Mouse (Mus musculus) hindbrain, embryonic 15.5 days (tissue): ENCODE results near the gene Alg14. TPM values are rescaled to one million over a fixed set of nuclear protein-coding genes. Genes with fewer than 3 reads are reported as not detected.

Experiments used
- ATAC-seq: fragments of 200-750 bp; cut with Nextera tagmentation; 2 replicates; pipeline ENCODE4 v1.8.0; 2017; ENCODE audit warnings: low read depth, moderate number of reproducible peaks, moderate TSS enrichment; ENCODE audit not compliant: low FRiP score
- H3K27ac ChIP-seq: fragments of 300-500 bp; sonication (generic); replicated peaks from 2 replicates; pipeline ENCODE4 v1.5.1; 2015; ENCODE audit warnings: mild to moderate bottlenecking, inconsistent platforms
- H3K27me3 ChIP-seq: fragments of 300-500 bp; sonication (generic); 2 replicates; pipeline ENCODE4 v1.6.1; 2015; ENCODE audit warnings: control low read depth, inconsistent platforms
- H3K36me3 ChIP-seq: fragments of 300-500 bp; sonication (generic); 2 replicates; pipeline ENCODE4 v1.6.1; 2015; ENCODE audit warnings: control low read depth, inconsistent platforms
- H3K4me1 ChIP-seq: fragments of 300-500 bp; sonication (generic); replicated peaks from 2 replicates; pipeline ENCODE4 v1.6.1; 2015; ENCODE audit warnings: control low read depth, inconsistent platforms
- H3K4me2 ChIP-seq: fragments of 300-500 bp; sonication (generic); 2 replicates; pipeline ENCODE4 v1.6.1; 2015; ENCODE audit warnings: moderate library complexity, mild to moderate bottlenecking, inconsistent platforms
- H3K4me3 ChIP-seq: fragments of 300-500 bp; sonication (generic); 2 replicates; pipeline ENCODE4 v1.5.1; 2015; ENCODE audit warnings: mild to moderate bottlenecking, inconsistent platforms
- H3K9ac ChIP-seq: fragments of 300-500 bp; sonication (generic); 2 replicates; pipeline ENCODE4 v1.6.1; 2015; ENCODE audit warnings: inconsistent platforms
- H3K9me3 ChIP-seq: fragments of 300-500 bp; sonication (generic); 2 replicates; pipeline ENCODE4 v1.6.1; 2016; ENCODE audit warnings: control low read depth, inconsistent platforms
- WGBS: fragments of 180-500 bp; shearing (Covaris S2); methylation state at CpG from one replicate; pipeline ENCODE4 v1.1.7; 2015; 5-methylcytosine and 5-hydroxymethylcytosine counted together
- polyA plus RNA-seq: library from polyadenylated mRNA; unstranded; fragments of >200 nt; fragmentation: Nextera tagmentation; extraction: Ambion mirVana; gene quantifications from 2 replicates; pipeline ENCODE4 v1.2.1, GENCODE M21; 2015

Gene Alg14
- polyA plus RNA-seq, 1 experiment from 2014 or later: 34.6 TPM

DNA sequence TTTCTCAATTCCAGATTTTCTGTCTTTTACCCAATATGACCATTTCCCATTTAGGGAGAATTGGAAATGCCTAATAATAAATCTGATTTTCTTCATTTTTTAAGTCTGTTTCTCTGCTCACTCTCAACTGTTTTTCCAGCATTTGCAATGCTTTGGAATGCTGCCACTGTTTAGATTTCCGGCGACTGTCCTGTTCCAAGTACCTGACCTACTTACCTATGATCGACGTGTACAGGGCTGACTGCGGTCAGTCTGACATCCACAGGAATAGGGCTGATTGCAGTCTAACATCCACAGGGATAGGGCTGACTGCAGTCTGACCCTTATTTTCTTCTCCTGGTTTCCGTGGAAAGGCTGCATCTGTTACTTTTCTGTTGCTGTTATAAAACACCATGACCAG is 6.4 kb upstream of the Alg14 start:
- no peak for ATAC-seq
- Histone ChIP-seq H3K36me3 (no peaks in the 10 kb centered on the region), H3K27ac (no peak overlapping the region), H3K4me1 (no peaks in the 10 kb centered on the region), H3K27me3 (no peaks in the 10 kb centered on the region), H3K9ac (no peak overlapping the region), H3K4me3 (no peak overlapping the region), H3K4me2 (no peak overlapping the region), H3K9me3 (no peaks in the 10 kb centered on the region)
- 95% methylated on average over 6 of the region's 6 CpGs for WGBS

DNA sequence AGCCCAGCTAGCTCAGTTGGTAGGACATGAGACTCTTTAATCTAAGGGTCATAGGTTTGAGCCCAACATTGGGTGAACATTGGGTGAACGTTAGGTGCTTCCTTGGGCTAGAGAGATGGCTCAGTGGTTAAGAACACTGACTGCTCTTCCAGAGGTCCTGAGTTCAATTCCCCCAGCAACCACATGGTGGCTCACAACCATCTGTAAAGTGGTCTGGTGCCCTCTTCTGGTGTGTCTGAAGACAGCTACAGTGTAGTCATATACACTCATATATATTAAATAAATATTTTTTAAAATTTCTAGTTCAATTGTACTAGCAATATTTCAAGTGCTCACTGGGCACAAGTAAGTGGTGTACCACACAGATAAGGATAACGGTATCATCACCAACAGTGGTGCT is 4.4 kb upstream of the Alg14 start:
- no peak overlapping the region for H3K27ac ChIP-seq
- no peak overlapping the region for H3K4me3 ChIP-seq
- 96% methylated on average over 2 of the region's 2 CpGs for WGBS
- H3K36me3 ChIP-seq: no peaks in the 10 kb centered on the region
- H3K4me1 ChIP-seq: peaks cover 5% of the 10 kb centered on the region
- no peaks in the 10 kb centered on the region for H3K9me3 ChIP-seq
- no peak for ATAC-seq
- H3K4me2 ChIP-seq: no peak overlapping the region
- H3K9ac ChIP-seq: no peak overlapping the region
- no peaks in the 10 kb centered on the region for H3K27me3 ChIP-seq

DNA sequence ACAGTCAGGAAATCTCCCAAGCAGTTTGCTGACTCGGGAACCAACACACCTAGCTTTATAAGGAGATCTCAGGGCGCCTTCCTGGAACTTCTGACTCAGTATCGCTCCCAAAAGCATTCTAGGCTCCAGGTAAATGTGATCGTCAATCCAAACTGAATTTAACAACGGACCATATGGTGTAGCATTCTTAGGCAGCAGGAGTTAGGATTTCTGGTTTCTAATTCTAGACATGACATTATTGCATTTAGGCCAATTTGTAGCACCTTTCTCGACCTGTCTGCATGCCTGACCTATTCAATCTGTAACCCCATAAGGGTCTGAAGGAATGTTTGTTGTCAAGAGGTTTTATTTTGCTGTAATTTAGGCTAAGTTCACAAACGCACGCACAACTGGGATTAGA is 892 bp upstream of the Alg14 start:
- Histone ChIP-seq H3K4me2 (peak overlapping the region; percentile 63), H3K9ac (peak overlapping the region; percentile 64), H3K36me3 (no peaks in the 10 kb centered on the region), H3K4me1 (peaks cover 8% of the 10 kb centered on the region), H3K9me3 (no peaks in the 10 kb centered on the region), H3K27me3 (no peaks in the 10 kb centered on the region), H3K4me3 (peak overlapping the region; percentile 71), H3K27ac (no peak overlapping the region)
- WGBS: 80% methylated on average over 8 of the region's 8 CpGs
- no peak for ATAC-seq

DNA sequence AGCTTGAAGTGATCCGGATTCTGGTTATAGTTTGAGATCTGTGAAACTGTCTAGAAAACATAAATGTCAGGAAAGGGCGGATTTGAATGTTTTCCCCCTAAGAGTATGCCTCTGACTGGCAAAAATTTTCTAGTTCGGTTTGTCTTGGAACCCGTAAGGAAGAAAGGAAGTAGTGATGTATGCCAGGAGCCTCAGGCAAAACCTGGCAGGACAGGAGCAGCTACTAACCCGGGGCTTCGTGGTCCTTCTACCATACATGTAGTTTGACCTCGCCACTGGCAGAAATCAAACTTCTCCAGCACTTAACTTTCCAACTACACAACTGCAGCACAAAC is 381 bp upstream of the Alg14 start:
- ATAC-seq: no peak
- WGBS: 6% methylated on average over 7 of the region's 7 CpGs
- H3K36me3 ChIP-seq: no peaks in the 10 kb centered on the region

DNA sequence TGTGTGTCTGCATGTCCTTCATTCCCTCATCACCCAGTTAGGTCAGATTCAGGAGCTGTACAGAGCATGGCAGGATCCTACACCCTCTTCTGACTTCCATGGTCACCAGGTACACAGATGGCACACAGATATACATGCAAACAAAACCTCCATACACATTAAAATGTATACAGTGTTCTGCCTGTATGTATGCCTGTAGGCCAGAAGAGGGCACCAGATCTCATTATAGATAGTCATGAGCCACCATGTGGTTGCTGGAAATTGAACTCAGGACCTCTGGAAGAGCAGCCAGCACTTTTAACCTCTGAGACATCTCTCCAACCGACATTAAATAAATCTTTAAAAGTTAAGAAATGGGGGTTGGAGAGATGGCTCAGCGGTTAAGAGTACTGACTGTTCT is 2.6 kb downstream of the Alg14 start:
- Histone ChIP-seq H3K27ac (no peak overlapping the region), H3K9ac (no peak overlapping the region), H3K9me3 (no peaks in the 10 kb centered on the region), H3K36me3 (no peaks in the 10 kb centered on the region), H3K4me1 (peaks cover 8% of the 10 kb centered on the region), H3K4me2 (no peak overlapping the region), H3K4me3 (no peak overlapping the region), H3K27me3 (no peaks in the 10 kb centered on the region)
- no peak for ATAC-seq
- 89% methylated on average over 2 of the region's 2 CpGs for WGBS

More for the DNA sequence above, 381 bp upstream of the Alg14 start:
- peak overlapping the region; percentile 71 for H3K4me3 ChIP-seq
- peak overlapping the region; percentile 64 for H3K9ac ChIP-seq
- H3K27me3 ChIP-seq: no peaks in the 10 kb centered on the region
- H3K4me1 ChIP-seq: peaks cover 8% of the 10 kb centered on the region
- peak overlapping the region; percentile 63 for H3K4me2 ChIP-seq
- no peaks in the 10 kb centered on the region for H3K9me3 ChIP-seq
- peak overlapping the region; percentile 97 for H3K27ac ChIP-seq

DNA sequence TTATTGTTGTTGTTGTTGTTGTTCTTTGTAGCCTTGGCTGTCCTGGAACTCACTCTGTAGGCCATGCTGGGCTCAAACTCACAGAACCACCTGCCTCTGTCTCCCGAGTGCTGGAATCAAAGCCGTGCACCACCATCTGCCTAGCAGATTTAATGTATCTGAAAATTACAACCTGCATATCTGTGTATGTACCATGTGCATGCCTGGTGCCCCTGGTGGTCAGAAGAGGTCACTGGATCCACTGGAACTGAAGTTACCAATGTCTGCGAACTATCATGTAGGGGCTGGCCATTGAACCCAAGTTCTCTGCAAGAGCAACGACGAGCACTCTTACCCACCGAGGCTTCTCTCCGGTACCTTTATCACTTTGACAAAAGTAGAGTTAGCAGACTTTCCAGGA is 15.1 kb downstream of the Alg14 start:
- Histone ChIP-seq H3K4me3 (no peak overlapping the region), H3K27ac (no peak overlapping the region), H3K27me3 (no peaks in the 10 kb centered on the region), H3K4me1 (peaks cover 7% of the 10 kb centered on the region; the same call in 1 of the 2 replicates), H3K4me2 (no peak overlapping the region), H3K36me3 (no peaks in the 10 kb centered on the region), H3K9me3 (no peaks in the 10 kb centered on the region), H3K9ac (no peak overlapping the region)
- 91% methylated on average over 7 of the region's 7 CpGs for WGBS
- no peak for ATAC-seq

DNA sequence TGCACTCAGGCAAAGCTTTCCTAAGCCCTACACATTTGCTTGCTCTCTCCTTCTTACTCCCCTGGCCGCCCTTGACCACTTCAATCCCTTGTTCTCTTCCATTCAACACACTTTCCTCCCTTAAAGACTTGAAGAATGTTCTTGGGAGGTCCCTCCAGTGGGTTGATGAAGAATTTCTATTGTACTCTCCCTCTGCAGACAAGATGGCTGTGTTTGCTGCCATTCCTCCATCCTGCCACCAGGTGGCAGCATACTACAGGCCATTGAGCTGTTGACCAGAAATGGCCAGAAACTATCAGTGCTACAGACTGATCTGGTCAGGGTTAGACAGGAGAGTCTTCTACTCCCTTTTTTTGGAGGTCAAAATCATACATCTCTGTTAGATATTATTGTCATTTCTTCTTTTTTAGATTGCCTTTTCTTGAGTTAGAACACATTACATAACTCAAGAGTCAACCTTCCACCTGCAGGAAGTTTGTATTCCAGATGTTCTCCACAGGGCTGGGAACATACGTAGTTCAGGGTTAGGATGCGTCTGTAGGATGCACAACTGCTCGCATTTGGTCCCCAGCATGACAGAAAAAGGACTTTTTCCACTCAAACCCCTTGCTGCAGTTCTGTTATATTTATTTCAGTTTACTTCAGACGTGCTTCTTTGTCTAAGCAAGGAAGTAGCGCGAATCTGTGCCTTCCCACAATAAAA is 16.1 kb downstream of the Alg14 start:
- Histone ChIP-seq H3K4me2 (no peak overlapping the region), H3K27ac (no peak overlapping the region), H3K4me3 (no peak overlapping the region), H3K9ac (no peak overlapping the region), H3K36me3 (no peaks in the 10 kb centered on the region), H3K4me1 (peaks cover 7% of the 10 kb centered on the region; the same call in 1 of the 2 replicates), H3K9me3 (no peaks in the 10 kb centered on the region), H3K27me3 (no peaks in the 10 kb centered on the region)
- ATAC-seq: peak; percentile 88
- WGBS: 73% methylated on average over 7 of the region's 7 CpGs

DNA sequence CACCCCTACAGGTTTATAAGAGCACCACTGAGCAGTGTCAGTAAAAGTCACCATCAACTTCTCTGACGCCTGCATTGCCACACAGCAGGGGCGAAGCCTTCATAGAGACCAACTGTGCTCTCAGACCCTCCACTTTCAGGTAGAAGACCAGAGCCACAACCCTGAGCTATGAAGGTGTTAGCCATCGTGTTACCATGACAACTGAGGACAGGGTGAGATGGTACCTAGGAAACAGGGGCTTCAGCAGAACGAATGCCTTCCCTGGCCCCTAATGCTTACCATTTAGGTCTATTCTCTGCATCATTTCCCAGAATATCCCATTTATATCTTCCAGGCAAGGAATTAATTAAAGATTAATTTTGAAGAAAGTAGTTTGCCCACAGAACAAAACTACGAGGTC is 17.4 kb downstream of the Alg14 start:
- 77% methylated on average over 5 of the region's 5 CpGs for WGBS
- H3K4me2 ChIP-seq: no peak overlapping the region
- no peak overlapping the region for H3K9ac ChIP-seq
- no peak overlapping the region for H3K4me3 ChIP-seq
- no peaks in the 10 kb centered on the region for H3K27me3 ChIP-seq
- 0 out of 2 replicates have a peak, but pooled peaks have one; percentile 43 for ATAC-seq
- no peak overlapping the region for H3K27ac ChIP-seq
- H3K36me3 ChIP-seq: no peaks in the 10 kb centered on the region
- no peaks in the 10 kb centered on the region for H3K9me3 ChIP-seq
- H3K4me1 ChIP-seq: peaks cover 7% of the 10 kb centered on the region; the same call in 1 of the 2 replicates

DNA sequence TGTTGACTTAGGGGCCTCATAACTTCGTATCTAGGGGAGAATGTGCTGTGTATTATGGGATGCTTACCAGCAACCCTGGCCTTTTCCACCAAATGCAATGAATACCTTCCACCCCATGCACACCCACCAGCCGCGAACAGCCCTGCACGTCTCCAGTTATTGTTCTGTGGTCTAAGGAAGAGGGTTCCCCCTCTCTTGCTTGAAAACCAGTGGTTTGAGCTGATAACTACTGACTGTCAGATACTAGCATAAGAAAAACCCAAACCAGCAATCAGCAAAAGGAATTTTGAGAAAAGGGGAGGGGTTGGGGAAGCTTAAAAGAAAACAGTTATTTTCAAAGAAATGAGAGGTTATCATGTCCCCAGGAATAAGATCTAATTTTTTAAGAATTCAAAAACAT is 17.9 kb downstream of the Alg14 start:
- 76% methylated on average over 4 of the region's 4 CpGs for WGBS
- H3K4me1 ChIP-seq: peaks cover 7% of the 10 kb centered on the region; the same call in 1 of the 2 replicates
- no peak overlapping the region for H3K4me3 ChIP-seq
- no peak for ATAC-seq
- H3K27ac ChIP-seq: no peak overlapping the region
- H3K36me3 ChIP-seq: no peaks in the 10 kb centered on the region
- no peaks in the 10 kb centered on the region for H3K9me3 ChIP-seq
- H3K9ac ChIP-seq: no peak overlapping the region
- no peaks in the 10 kb centered on the region for H3K27me3 ChIP-seq
- no peak overlapping the region for H3K4me2 ChIP-seq

DNA sequence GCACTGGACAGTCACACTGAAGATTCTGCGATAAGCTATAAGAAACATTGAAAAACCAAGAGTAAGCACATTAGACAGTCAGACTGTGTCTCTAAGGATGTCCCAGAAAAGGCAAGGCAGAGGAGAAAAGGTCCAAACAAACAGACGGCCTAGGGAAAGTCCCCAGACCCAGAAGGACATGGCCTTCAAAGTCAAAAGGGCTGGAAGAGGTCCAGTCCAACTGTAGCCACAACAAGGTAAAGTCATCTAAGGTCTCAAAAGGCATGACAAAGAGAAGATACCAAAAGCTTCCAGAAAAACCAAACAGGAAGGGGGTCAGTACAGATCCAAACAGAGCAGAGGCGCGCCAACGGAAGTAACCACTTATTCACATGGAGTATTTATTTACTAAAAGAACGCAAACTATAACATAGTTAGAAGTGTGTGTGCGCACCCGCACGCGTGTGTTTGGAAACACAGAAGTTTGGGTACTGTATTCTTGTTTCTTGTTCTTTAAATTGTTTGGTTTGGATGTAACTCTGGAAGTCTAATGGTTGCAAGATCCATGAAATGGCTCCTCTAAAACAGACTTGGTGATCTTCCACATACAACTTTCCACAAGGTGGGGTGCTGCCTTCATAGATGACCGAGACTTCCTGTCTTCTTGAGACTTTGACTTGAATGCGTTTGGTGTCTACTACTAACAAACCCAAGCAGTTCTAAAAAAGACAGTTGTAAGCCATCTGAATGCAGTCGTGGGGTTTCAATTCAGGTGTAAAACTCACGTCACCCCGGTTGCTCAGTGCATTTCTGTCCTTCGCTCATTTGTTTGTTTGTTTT is 18.5 kb downstream of the Alg14 start:
- Histone ChIP-seq H3K27ac (no peak overlapping the region), H3K9me3 (no peaks in the 10 kb centered on the region), H3K9ac (no peak overlapping the region), H3K36me3 (no peaks in the 10 kb centered on the region), H3K4me3 (no peak overlapping the region), H3K27me3 (no peaks in the 10 kb centered on the region), H3K4me1 (peaks cover 7% of the 10 kb centered on the region; the same call in 1 of the 2 replicates), H3K4me2 (no peak overlapping the region)
- 89% methylated on average over 16 of the region's 16 CpGs for WGBS
- no peak for ATAC-seq

DNA sequence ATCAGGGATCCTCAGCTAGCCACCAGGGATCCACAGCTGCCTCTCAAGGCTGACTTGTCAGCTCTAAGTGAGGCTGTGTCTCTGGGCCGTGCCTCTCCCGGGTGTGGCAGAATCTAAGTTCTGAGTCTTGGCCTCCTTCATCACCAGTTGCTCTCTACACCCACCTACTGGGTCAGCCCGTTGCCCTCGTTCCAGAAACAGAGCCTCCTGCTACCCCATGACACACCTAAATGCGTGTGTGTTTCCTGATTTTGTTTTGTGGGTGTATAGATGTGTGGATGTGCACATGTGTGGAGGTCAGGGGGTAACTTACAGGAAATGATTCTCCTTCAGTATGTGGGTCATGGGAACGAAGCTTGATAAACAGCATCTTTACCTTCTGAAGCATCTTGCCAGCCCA is 20.9 kb downstream of the Alg14 start:
- Histone ChIP-seq H3K4me2 (no peak overlapping the region), H3K36me3 (no peaks in the 10 kb centered on the region), H3K4me3 (no peak overlapping the region), H3K9me3 (no peaks in the 10 kb centered on the region), H3K27me3 (no peaks in the 10 kb centered on the region), H3K27ac (no peak overlapping the region), H3K9ac (no peak overlapping the region), H3K4me1 (peaks cover 7% of the 10 kb centered on the region; the same call in 1 of the 2 replicates)
- 90% methylated on average over 6 of the region's 6 CpGs for WGBS
- ATAC-seq: no peak

DNA sequence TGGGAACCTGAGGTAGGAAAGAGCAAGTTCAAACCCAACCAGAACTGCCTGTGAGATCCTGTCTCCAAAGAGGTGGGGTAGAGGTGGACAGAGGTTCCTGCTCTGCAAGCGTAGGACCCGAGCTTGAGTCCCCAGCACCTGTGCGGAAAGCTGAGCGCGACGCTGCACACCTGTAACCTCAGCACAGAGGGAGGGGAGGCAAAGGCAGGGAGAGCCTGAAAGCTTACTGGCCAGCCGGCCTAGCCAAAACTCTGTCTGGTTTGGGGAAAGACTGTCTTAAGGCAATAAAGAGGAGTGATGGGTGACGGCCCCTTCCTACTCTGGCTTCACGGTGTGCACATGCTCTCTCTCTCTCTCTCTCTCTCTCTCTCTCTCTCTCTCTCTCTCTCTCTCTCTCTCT is 21.4 kb downstream of the Alg14 start:
- no peak for ATAC-seq
- WGBS: 65% methylated on average over 9 of the region's 9 CpGs

More for the DNA sequence above, 21.4 kb downstream of the Alg14 start:
- no peak overlapping the region for H3K9ac ChIP-seq
- H3K27ac ChIP-seq: no peak overlapping the region
- no peaks in the 10 kb centered on the region for H3K27me3 ChIP-seq
- H3K4me2 ChIP-seq: no peak overlapping the region
- H3K9me3 ChIP-seq: no peaks in the 10 kb centered on the region
- no peaks in the 10 kb centered on the region for H3K36me3 ChIP-seq
- H3K4me1 ChIP-seq: peaks cover 7% of the 10 kb centered on the region; the same call in 1 of the 2 replicates
- no peak overlapping the region for H3K4me3 ChIP-seq
